Mouse (Mus musculus) heart, adult 2 months (tissue): ENCODE measurements around the gene Sema3a.
"Not testable (repeated sequence)": the region's sequence is repeated elsewhere in the genome, so short reads cannot be mapped to it uniquely, and the experiment has no call there.

Source experiments
- CTCF ChIP-seq: fragments of 200-600 bp; IDR thresholded peaks from 2 replicates; pipeline ENCODE4 v1.8.1; 2022; ENCODE audit warnings: antibody characterized with exemption, mild to moderate bottlenecking, moderate library complexity
- EP300 ChIP-seq: fragments of 200-500 bp; IDR thresholded peaks from 2 replicates; pipeline ENCODE4 v1.6.1; 2011; ENCODE audit warnings: low read depth, low read length, control low read depth; ENCODE audit not compliant: insufficient read depth
- POLR2A ChIP-seq: fragments of 200-500 bp; IDR thresholded peaks from 2 replicates; pipeline ENCODE4 v1.6.1; 2011; ENCODE audit warnings: mild to moderate bottlenecking, low read depth, low read length, control low read depth; ENCODE audit not compliant: insufficient read depth

DNA sequence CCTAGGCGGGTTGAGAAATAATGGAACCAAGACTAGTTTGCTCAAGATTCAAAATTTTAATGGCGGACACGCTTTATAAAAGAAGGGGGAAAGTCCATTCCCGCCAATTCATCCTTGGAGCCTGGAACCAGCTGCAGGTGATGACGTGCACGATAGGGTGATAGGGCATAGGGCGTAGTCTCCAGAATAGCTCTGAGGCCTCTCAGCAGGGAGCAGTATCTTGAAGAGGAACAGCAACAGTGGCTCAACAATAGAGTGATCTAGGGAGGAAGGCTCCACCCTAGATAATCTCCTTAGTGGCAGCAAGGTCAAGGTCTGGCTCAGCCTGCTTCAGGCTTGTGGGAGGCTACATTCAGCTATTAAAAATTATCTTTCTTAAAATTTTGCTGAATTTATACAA lies 489.4 kb downstream of the Sema3a start:
- not testable (repeated sequence) for TF ChIP-seq CTCF, POLR2A, EP300
